Mouse (Mus musculus) adrenal gland, adult 18-20 months (tissue): ENCODE results near the gene Pcdh15. TPM values are rescaled to one million over a fixed set of nuclear protein-coding genes. Genes with fewer than 3 reads are reported as not detected.
A peak's percentile ranks its signal among the peaks of the same experiment; 100 is the strongest.

Experiments used
- DNase-seq, 2 experiments: peaks; one replicate each; pipeline ENCODE4 v3.0.0; 2021 to 2022; ENCODE audit warnings: low spot score in 2 of 2
- total RNA-seq, 2 experiments: library from RNA; stranded (reverse); gene quantifications; 1 replicate in 1 of 2; 2 replicates in 1 of 2; pipeline ENCODE4 v1.2.3; 2021

Gene Pcdh15
- total RNA-seq, 2 experiments from 2014 or later: 4.9 to 5.3 TPM

- no peak for DNase-seq
These were observed 705.9 kb downstream of the Pcdh15 start for GRCm38 (mm10) chr10:73805069-73805468.

GRCm38 (mm10) chr10:73812311-73812710 is 713.2 kb downstream of the Pcdh15 start:
- DNase-seq: no peak

DNA sequence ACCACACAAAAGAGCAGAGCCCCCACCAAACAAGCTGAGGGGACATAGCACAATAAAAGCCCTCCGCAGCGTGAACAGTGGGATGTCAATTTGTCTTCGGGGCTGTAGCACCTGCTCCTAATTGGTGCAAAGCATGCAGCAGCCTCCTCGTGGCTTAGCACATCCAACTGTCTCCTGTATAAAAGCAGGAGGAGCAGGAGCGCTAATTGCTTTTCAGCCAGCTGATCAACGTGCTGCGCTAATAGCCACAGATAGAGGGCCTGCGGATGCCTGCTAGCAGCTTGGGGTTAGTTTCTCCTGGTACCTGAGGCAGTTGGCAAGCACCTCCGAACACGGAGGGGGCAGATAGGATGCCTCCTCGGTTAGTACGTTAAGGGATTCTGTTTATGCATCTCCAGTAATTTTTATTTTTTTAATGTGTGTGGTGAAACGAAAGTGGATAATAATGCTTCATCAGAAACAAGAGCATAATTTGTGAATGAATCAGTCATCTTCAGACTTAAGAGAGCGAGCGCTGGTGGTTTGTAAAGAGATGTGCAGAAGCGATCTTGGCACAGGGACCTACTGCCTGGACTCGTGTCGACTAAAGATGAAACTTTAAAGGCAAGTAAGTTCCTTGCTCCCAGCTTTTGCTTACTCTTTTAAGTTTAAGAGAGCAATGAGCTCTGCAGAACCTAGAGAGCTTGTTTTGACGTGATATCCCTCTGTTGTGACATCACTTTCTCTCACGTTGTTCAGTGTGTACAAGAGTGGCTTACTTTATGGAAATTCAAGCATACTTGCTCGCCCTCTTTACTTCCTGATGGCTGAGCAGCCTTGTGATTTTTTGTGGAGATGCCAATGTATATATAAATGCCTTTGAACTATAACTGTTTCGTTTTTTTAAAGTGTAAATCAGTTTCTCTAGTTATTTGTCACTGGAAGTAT is 722.8 kb downstream of the Pcdh15 start:
- no peak for DNase-seq

GRCm38 (mm10) chr10:73823214-73823613 is 724.1 kb downstream of the Pcdh15 start:
- DNase-seq: no peak

- DNase-seq: no peak
These were observed 727.2 kb downstream of the Pcdh15 start for GRCm38 (mm10) chr10:73826354-73826753.

DNA sequence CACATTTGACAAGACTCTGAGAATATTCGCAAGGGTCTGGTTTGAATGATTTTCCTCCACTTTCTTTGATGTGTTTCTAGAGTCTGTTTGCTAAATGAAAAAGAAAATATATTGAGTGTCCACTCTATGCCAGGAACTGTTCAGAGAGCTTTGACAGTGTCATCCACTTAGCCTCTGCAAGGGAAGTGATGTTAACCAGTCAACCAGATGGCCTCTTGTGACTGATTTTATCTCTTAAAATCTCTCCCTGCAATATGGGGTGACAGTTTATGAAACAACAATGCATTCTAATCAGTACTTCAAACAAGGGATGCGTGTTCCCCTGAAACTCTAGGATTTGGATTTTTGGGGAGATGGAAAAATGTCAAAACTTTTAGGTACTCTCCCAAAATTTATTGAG is 729.6 kb downstream of the Pcdh15 start:
- no peak for DNase-seq

GRCm38 (mm10) chr10:73844998-73845397 is 745.9 kb downstream of the Pcdh15 start:
- no peak for DNase-seq

GRCm38 (mm10) chr10:73862181-73862580 is 763.0 kb downstream of the Pcdh15 start:
- no peak for DNase-seq

GRCm38 (mm10) chr10:73878055-73878728 is 779.0 kb downstream of the Pcdh15 start:
- no peak for DNase-seq

GRCm38 (mm10) chr10:73878729-73879067 is 779.6 kb downstream of the Pcdh15 start:
- no peak for DNase-seq

DNA sequence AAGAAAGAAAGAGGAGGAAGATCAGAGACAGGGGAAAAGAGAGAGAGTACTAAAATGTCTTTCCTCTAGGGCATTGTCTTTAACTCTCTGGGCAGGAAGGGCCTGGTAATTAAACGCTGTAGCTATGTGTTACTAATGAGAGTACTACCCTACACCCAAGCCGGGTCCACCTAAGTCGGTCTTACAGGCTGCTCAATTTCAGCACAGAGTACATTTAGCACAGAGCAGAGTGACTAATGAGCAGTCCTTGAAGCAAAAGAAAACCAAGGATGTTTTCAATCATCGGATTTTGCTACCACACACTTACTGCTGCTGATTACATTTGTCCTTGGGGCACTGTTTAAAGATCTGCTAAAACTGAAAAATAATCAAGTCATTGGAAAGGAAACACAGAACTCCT is 788.6 kb downstream of the Pcdh15 start:
- peak in 1 of 2 experiments; percentile 25 for DNase-seq

DNA sequence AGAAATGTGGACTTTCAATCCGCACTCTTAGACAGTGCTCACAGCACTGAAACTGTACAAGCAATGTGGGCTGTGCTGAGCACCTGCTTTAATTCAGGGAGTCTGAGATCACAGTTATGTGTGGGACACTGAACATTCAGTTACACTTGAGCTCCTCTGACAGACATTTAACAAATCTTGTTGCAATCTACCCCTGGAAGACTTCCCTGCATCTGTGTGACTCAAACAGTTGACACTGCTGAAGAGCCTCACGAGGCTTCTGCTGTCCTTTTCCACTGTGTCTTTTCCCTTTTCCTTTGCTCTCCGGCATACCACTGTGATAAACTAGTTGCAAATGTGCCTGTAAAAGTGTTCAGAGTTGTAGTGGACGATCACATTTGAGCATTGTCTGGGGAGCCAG is 793.1 kb downstream of the Pcdh15 start:
- DNase-seq: no peak

- DNase-seq: no peak
These were observed 797.0 kb downstream of the Pcdh15 start for GRCm38 (mm10) chr10:73896086-73896607.

DNA sequence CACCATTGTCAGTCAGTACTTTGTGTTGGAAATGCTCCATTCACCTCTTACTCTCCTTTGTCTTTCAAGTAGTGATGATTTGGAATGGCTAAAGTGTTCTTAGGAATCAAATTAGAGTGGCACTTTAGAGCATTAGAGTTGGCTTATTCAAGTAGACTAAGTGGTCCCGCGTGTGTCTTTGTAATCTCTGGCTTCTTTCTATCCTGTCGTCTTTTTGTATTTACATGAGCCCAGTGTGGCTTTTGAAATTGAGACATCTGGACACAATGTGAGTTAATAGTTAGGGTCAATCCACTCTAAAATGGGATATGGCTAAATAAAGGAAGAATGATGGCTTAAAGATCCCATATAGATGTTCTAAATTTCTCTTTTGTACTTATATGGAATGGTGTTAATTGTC is 800.0 kb downstream of the Pcdh15 start:
- no peak for DNase-seq

GRCm38 (mm10) chr10:73907626-73908025 is 808.5 kb downstream of the Pcdh15 start:
- no peak for DNase-seq

GRCm38 (mm10) chr10:73908568-73908967 is 809.4 kb downstream of the Pcdh15 start:
- DNase-seq: no peak

- no peak for DNase-seq
These were observed 816.0 kb downstream of the Pcdh15 start for GRCm38 (mm10) chr10:73915170-73915569.

DNA sequence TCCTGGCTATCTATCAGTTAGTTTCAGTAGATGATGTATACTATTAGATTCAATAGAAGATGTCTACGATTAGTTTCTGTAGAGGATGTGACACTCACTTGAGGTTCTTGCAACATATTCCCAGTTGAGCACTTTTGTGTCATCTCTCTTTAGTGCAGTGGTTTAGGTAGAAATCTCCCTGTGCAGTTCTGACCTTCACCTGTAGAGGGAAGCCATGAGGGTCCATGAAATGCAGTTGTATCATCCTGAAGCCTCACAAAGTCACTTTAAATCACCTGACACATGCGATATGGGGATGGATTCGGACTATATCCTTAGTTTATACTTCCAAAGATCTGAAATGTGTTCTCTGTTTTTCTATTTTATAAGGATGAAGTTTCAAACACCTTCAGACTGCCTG is 822.4 kb downstream of the Pcdh15 start:
- no peak for DNase-seq

DNA sequence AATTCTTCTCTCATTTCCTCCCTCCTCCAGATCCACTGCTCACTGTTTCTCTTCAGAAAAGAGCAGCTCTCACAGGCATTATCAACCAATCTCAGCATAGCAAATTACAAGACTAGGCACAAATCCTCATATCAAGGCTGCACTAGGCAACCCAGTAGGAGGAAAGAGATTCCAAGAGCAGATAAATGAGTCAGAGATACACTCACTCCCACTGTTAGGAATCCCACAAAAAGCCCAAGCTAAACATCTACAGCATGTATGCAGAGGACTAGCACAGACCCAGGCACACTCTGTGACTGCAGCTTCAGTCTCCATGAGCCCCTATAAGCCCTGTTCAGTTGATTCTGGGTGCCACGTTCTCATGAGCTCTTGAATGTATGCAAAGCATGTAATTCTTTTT is 829.5 kb downstream of the Pcdh15 start:
- DNase-seq: no peak

DNA sequence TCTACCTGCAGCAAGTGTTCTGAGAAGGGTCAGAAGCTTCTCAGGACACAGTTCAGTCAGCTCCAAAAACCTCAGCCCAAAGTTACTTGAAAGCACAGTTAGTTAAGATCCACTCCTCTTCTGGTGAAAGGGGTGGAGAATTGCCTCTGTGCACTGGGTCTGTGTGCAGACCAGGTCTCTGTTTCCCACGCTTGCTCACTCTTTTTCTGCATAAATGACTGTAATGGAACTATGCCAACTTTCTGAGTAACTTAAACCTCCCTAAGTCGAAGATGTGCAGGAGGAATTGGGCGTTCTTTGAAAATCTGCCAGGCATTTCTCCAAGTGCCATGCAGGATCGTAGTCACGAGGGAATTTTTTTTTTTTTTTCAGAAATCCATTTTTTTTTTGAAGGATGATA is 830.6 kb downstream of the Pcdh15 start:
- no peak for DNase-seq

DNA sequence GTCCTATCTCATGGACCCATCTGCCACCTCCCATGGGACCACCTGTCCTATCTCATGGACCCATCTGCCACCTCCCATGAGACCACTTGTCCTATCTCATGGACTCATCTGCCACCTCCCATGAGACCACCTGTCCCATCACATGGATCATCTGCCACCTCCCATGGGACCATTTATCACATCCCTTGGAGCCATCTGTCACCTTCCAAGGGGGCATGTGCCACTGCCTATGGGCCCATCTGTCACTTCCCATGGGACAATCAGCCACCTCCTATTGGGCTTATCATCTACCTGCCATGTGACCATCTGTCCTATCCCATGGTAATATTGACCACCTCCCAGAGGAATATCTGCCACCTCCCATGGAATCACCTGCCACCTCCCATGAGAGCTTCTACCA is 832.0 kb downstream of the Pcdh15 start:
- DNase-seq: no peak

DNA sequence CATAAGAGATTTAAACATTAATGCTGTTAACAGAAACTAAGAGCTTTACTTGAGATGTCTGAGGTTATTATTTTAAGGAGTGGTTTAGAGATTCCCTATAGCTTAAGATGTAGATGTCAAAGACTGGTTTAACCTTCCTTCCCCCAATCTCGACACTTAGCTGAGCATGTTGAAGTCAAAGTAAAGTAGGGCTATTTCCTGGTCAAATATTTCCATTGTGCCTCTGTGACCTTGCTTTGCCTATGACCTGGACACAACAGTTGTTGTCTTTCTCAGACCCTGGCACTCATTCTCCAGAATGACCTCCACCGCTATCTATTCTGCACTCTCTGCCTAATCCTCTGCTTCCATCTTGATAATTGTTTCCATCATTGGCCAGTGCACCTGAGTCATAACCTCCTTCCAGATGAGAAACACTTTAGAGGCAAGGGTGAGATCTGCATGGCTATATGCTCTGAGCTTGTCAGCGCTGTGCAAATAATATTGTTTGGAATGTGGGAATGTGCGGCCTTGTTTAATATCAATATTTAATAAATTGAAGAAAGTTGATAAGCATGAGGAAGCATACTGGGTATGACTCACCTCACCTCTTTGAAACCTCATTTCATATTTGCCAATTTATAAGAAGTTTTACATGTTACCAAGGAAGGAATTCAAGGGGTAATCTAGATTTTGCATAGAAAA is 833.0 kb downstream of the Pcdh15 start:
- DNase-seq: no peak
